Mouse (Mus musculus) lung, postnatal 25 days (tissue): ENCODE data around the gene Lingo2.
"Not testable (repeated sequence)": the region's sequence is repeated elsewhere in the genome, so short reads cannot be mapped to it uniquely, and the experiment has no call there.

Experiments
- DNase-seq: peaks from one replicate; pipeline ENCODE4 v3.0.0; 2022; ENCODE audit warnings: low spot score

The Lingo2 gene

GRCm38 (mm10) chr4:36081095-36081852 lies 870.3 kb downstream of the Lingo2 start:
- no peak for DNase-seq

- DNase-seq, result no peak
These were observed 872.5 kb downstream of the Lingo2 start for GRCm38 (mm10) chr4:36078910-36079525.

GRCm38 (mm10) chr4:36064701-36065100 lies 886.8 kb downstream of the Lingo2 start:
- not testable (repeated sequence) for DNase-seq

GRCm38 (mm10) chr4:36052791-36053376 lies 898.7 kb downstream of the Lingo2 start:
- DNase-seq, result no peak

GRCm38 (mm10) chr4:36040361-36040760 lies 911.2 kb downstream of the Lingo2 start:
- DNase-seq, result no peak

- no peak for DNase-seq
These were observed 912.8 kb downstream of the Lingo2 start for GRCm38 (mm10) chr4:36038742-36039141.

- DNase-seq, result no peak
These were observed 919.5 kb downstream of the Lingo2 start for GRCm38 (mm10) chr4:36032039-36032438.

- peak; percentile 12 for DNase-seq
These were observed 937.4 kb downstream of the Lingo2 start for GRCm38 (mm10) chr4:36014181-36014580.

- no peak for DNase-seq
These were observed 959.4 kb downstream of the Lingo2 start for GRCm38 (mm10) chr4:35992005-35992763.

GRCm38 (mm10) chr4:35986012-35986411 lies 965.5 kb downstream of the Lingo2 start:
- no peak for DNase-seq

GRCm38 (mm10) chr4:35963532-35963931 lies 988.0 kb downstream of the Lingo2 start:
- no peak for DNase-seq

GRCm38 (mm10) chr4:35951894-35952293 lies 999.7 kb downstream of the Lingo2 start:
- DNase-seq, result no peak

- DNase-seq, result no peak
These were observed 1000.3 kb downstream of the Lingo2 start for GRCm38 (mm10) chr4:35951251-35951650.

- no peak for DNase-seq
These were observed 1017.4 kb downstream of the Lingo2 start for GRCm38 (mm10) chr4:35934056-35934661.

GRCm38 (mm10) chr4:35927722-35928121 lies 1023.8 kb downstream of the Lingo2 start:
- DNase-seq, result no peak

GRCm38 (mm10) chr4:35917453-35917852 lies 1034.1 kb downstream of the Lingo2 start:
- DNase-seq, result no peak

- no peak for DNase-seq
These were observed 1053.6 kb downstream of the Lingo2 start for GRCm38 (mm10) chr4:35897769-35898564.

- no peak for DNase-seq
These were observed 1065.7 kb downstream of the Lingo2 start for GRCm38 (mm10) chr4:35885591-35886542.

- no peak for DNase-seq
These were observed 1066.5 kb downstream of the Lingo2 start for GRCm38 (mm10) chr4:35884946-35885460.

- no peak for DNase-seq
These were observed 1105.0 kb downstream of the Lingo2 start for GRCm38 (mm10) chr4:35846518-35846917.
